Mouse (Mus musculus) olfactory bulb, adult 2 months (tissue): ENCODE data around the gene Tshb. TPM values are rescaled to one million over a fixed set of nuclear protein-coding genes. Genes with fewer than 3 reads are reported as not detected.

Source experiments
- H3K27ac ChIP-seq: fragments of 200-500 bp; 2 replicates; pipeline ENCODE4 v1.5.1; 2012; ENCODE audit warnings: low read depth, low read length; ENCODE audit not compliant: insufficient read depth
- H3K4me1 ChIP-seq: fragments of 200-500 bp; 2 replicates; pipeline ENCODE4 v1.6.1; 2012; ENCODE audit warnings: low read length; ENCODE audit not compliant: control insufficient read depth, insufficient read depth
- H3K4me3 ChIP-seq: fragments of 200-500 bp; 2 replicates; pipeline ENCODE4 v1.5.1; 2012; ENCODE audit warnings: mild to moderate bottlenecking, low read depth, low read length, moderate library complexity; ENCODE audit not compliant: insufficient read depth
- CTCF ChIP-seq: fragments of 200-500 bp; IDR thresholded peaks from 2 replicates; pipeline ENCODE4 v1.5.1; 2012; ENCODE audit warnings: low read depth, mild to moderate bottlenecking, low read length, moderate library complexity; ENCODE audit not compliant: insufficient read depth
- POLR2A ChIP-seq: fragments of 200-500 bp; IDR thresholded peaks from 2 replicates; pipeline ENCODE4 v1.6.1; 2012; ENCODE audit warnings: mild to moderate bottlenecking, low read depth, low read length, moderate library complexity; ENCODE audit not compliant: insufficient read depth
- WGBS: fragments of 180-500 bp; shearing (Covaris S2); methylation state at CpG from one replicate; pipeline ENCODE4 v1.1.7; 2018; 5-methylcytosine and 5-hydroxymethylcytosine counted together
- polyA plus RNA-seq: library from polyadenylated mRNA; stranded (reverse); fragments of >200 nt; gene quantifications from 2 replicates; pipeline ENCODE4 v1.2.4, GENCODE M21; 2012; ENCODE audit warnings: low replicate concordance; ENCODE audit not compliant: missing spikeins, insufficient read depth, insufficient read length

The Tshb gene
- polyA plus RNA-seq, 1 experiment: not detected

DNA sequence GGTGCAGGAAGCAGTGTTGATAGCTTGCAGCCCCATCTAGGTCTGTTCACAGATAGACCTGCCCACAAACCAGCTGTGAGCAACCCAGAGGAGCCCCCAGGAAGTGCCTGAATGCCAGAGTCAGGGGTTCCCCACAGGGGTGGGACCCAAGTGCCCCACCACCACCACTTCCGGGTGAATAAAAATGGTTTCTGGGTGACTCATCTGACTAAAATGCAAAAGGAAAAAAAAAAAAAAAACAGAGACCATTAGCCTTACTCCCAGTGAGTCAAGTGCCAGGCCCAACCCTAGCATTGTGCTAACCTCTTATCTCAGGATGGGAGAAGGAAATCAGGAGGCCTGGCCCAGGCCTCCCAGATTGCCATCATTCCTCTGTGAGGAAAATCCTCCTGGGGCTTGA, 26.7 kb downstream of the Tshb start:
- Histone ChIP-seq H3K4me3 (no peak overlapping the region), H3K4me1 (peaks cover 6% of the 10 kb centered on the region; the same call in 1 of the 2 replicates), H3K27ac (no peak overlapping the region)
- TF ChIP-seq POLR2A (no peak), CTCF (no peak)
- WGBS: 45% methylated on average over 1 of the region's 1 CpGs

DNA sequence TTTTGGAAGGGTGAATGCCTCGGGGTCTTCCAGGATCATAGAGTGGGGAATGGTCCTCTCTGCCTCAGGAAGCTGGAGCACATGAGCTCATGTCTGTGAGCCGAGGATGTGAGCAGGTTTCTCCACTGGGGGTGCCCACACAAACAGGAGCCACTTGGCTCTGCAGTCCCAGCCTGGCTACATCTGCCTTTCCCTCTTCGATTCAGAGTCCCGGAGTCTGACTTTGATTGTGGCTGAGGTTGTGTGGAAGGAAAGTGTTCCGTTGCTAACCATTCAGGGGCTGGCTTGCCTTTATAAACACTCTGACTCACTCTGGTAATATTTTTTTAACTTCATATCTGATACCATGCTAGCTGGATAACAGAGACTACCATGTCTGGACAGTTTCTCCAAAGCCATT, 30.1 kb downstream of the Tshb start:
- no peak for TF ChIP-seq POLR2A
- Histone ChIP-seq H3K27ac (no peak overlapping the region), H3K4me1 (peaks cover 6% of the 10 kb centered on the region; the same call in 1 of the 2 replicates), H3K4me3 (no peak overlapping the region)
- WGBS: 60% methylated on average over 5 of the region's 5 CpGs

DNA sequence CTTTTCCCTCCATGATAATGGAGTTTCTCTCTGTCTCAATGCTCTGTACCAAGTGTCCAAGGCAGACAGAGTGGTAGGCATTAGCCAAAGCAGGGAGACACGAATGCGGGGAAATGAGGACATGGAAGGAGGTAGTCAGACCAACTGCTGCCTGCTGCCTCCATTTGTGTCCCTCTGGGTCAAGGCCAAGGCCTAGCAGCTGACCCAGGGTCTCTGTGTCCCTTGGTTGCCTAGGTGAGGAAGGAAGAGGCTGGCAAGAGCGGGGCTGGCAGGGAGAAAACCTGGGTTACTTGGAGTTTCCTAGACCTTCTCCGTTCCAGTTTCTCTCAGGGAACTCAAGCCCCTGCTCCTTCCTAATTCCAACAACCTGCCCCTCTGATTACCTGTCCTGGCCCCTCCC, 30.5 kb downstream of the Tshb start:
- WGBS: 79% methylated on average over 4 of the region's 4 CpGs
- Histone ChIP-seq H3K4me3 (no peak overlapping the region), H3K27ac (no peak overlapping the region), H3K4me1 (peaks cover 7% of the 10 kb centered on the region; the same call in 1 of the 2 replicates)
- TF ChIP-seq CTCF (no peak), POLR2A (no peak)

DNA sequence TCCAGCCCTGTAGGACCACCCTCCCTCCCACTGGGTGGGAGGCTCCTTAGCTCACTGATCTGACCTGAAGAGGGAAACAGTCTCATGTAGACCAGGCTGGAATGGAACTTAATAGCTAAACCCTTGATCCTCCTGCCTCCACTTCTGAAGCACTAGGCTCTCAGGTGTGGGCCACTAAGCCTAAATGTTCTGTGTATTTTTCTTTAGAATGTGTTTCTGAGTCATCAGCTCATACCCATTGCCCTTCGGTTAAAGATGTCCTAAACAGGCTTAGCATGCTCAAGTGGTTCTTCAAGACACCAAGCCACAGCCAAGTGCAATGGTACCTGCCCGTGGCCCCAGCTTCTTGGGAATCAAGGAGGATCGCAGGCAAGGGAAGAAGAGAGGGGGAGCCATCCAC, 31.0 kb downstream of the Tshb start:
- Histone ChIP-seq H3K4me3 (no peak overlapping the region), H3K4me1 (peaks cover 9% of the 10 kb centered on the region; the same call in 1 of the 2 replicates), H3K27ac (no peak overlapping the region)
- TF ChIP-seq CTCF: no peak
- 91% methylated on average over 3 of the region's 3 CpGs for WGBS

DNA sequence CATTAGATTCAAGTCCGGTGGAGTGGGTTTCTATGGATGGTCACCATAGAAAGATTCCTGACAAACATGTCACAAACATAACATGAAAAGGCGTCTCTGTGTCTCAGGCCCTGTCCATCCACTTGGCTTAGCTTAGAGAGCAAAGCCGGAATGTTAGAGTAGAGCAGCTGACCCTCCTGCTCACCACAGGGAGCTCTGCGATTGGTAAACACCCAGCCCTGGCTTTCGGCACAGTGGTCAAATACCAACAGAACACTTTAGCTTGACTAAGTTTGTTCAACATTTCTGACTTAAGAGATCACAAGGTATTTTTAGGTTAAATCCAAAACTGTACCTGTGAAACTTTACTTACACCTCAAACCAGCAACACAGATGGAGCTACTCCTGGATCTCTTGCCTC, 31.4 kb downstream of the Tshb start:
- 91% methylated on average over 5 of the region's 5 CpGs for WGBS
- Histone ChIP-seq H3K4me1 (peaks cover 13% of the 10 kb centered on the region), H3K27ac (no peak overlapping the region), H3K4me3 (no peak overlapping the region)
- TF ChIP-seq POLR2A (no peak), CTCF (no peak)

GRCm38 (mm10) chr3:102748686-102749085, 33.8 kb downstream of the Tshb start:
- Histone ChIP-seq H3K4me3 (no peak overlapping the region), H3K27ac (no peak overlapping the region), H3K4me1 (peaks cover 13% of the 10 kb centered on the region)
- TF ChIP-seq CTCF: no peak
- TF ChIP-seq POLR2A: no peak
- WGBS: 82% methylated on average over 5 of the region's 5 CpGs

- WGBS: 78% methylated on average over 3 of the region's 3 CpGs
- no peak overlapping the region for H3K4me3 ChIP-seq
- no peak overlapping the region for H3K27ac ChIP-seq
- TF ChIP-seq CTCF (no peak), POLR2A (no peak)
- H3K4me1 ChIP-seq: peaks cover 13% of the 10 kb centered on the region
Measured at GRCm38 (mm10) chr3:102748038-102748437, 34.5 kb downstream of the Tshb start.

DNA sequence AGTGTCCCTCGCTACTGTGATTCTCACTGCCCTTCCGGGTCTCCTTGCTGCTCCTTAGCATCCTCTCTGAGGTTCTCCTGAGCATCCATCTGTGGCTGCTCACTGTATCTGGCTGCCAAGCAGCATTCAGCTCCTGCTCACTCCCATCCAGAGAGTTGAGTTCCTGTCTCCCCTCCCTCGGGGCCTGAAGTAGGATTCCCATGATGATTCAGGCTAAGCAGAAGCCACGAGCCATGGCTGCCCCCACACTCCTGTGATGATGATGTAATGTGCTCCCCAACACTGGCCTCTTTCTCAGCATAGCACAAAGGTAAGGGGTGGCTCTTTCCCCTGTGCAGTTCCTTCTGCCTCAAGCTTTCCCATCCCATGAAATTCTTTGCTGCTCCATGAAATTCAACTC, 36.3 kb downstream of the Tshb start:
- Histone ChIP-seq H3K4me1 (peaks cover 9% of the 10 kb centered on the region; the same call in 1 of the 2 replicates), H3K27ac (no peak overlapping the region), H3K4me3 (no peak overlapping the region)
- 64% methylated on average over 4 of the region's 4 CpGs for WGBS
- TF ChIP-seq POLR2A (no peak), CTCF (no peak)

DNA sequence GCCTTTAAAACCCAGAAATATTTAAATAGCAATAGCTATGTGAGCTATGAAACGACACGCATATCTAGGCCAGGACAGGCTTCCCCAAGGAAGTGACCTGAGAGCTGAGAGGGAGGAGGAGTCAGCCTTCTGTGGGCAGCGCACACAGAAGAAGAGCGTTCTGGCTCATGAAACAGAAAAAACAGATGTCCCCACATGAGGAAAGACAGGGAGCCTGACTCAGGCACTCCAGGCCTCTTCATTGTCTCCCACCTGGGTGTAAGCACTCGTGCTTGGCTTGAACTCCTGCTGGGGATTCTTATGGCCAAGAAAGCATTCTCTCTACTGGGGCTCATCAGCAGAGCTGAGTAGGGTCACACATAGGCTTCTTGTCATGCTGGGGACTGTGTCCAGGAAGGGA, 37.9 kb downstream of the Tshb start:
- Histone ChIP-seq H3K4me3 (no peak overlapping the region), H3K4me1 (peaks cover 9% of the 10 kb centered on the region; the same call in 1 of the 2 replicates), H3K27ac (no peak overlapping the region)
- WGBS: 83% methylated on average over 5 of the region's 5 CpGs
- TF ChIP-seq CTCF (no peak), POLR2A (no peak)
